Comparison of ENCODE assay signal across 29 mouse cellular contexts in genomic region chr9:109125481-109125880, GRCm38 (mm10). TPM values are rescaled to one million over a fixed set of nuclear protein-coding genes. Genes with fewer than 3 reads are reported as not detected.
DNase-seq lines count a peak whose midpoint lies in the region; ATAC-seq lines count a peak whose summit lies in the region.
"Had no signal": no experiment of that assay in that cellular context is flagged by ENCODE, and none has a peak within 500 bp of the region (broad histone marks: within the 10 kb centered on the region; RNA-seq: fewer than 3 reads in every experiment).

No protein-coding gene starts in this region.

- peak; percentile 4 for DNase-seq in adrenal gland, postnatal 14 days
- no peak for DNase-seq in adrenal gland, adult (ENCODE audit: inconsistent age in 2 of 2, low spot score in 1 of 2)
- DNase-seq in kidney, postnatal 14 days = peak; percentile 0
- no peak for DNase-seq in kidney, adult 18-20 months
- DNase-seq in liver = no peak
- DNase-seq in midbrain, embryonic 11.5 days (ENCODE audit: low spot score, missing footprints) = peak; percentile 45
- DNase-seq: adrenal gland, adult 2 months; adrenal gland, postnatal 10 days; adrenal gland, postnatal 36 days; B cell, adult 2 months; cerebellum, adult 11-12 months; cerebellum, adult 2 months; cerebellum, adult 9-10 months; cerebellum, postnatal 10 days; cerebellum, postnatal 25 days had no signal

- no peaks in the 10 kb centered on the region for H3K36me3 ChIP-seq in liver, embryonic 16.5 days (ENCODE audit: control insufficient read depth, insufficient read depth)
- H3K36me3 ChIP-seq in midbrain, embryonic 11.5 days (ENCODE audit: control insufficient read depth, insufficient read depth, low read length) = no peaks in the 10 kb centered on the region
- no peaks in the 10 kb centered on the region for H3K36me3 ChIP-seq in midbrain, embryonic 16.5 days (ENCODE audit: control insufficient read depth, insufficient read depth, low read length)
- H3K36me3 ChIP-seq: forebrain, embryonic 15.5 days; G1E had no signal

- no peak overlapping the region for H3K4me3 ChIP-seq in liver, embryonic 16.5 days (ENCODE audit: low read depth, low read length)
- H3K4me3 ChIP-seq in midbrain, embryonic 11.5 days (ENCODE audit: low read depth, low read length) = no peak overlapping the region
- H3K4me3 ChIP-seq in midbrain, embryonic 16.5 days (ENCODE audit: low read depth, low read length) = no peak overlapping the region
- H3K4me3 ChIP-seq: embryonic facial prominence, embryonic 10.5 days; embryonic facial prominence, embryonic 12.5 days; forebrain, embryonic 13.5 days; forebrain, embryonic 15.5 days had no signal

- 34% methylated on average over 3 of the region's 3 CpGs for WGBS in liver, embryonic 16.5 days (ENCODE audit: insufficient replicate concordance)
- 78% methylated on average over 3 of the region's 3 CpGs for WGBS in midbrain, embryonic 11.5 days
- WGBS in midbrain, embryonic 16.5 days = 74% methylated on average over 3 of the region's 3 CpGs

- H3K4me2 ChIP-seq in liver, embryonic 16.5 days (ENCODE audit: low read depth, low read length) = no peak overlapping the region
- no peak overlapping the region for H3K4me2 ChIP-seq in midbrain, embryonic 11.5 days
- H3K4me2 ChIP-seq in midbrain, embryonic 16.5 days (ENCODE audit: low read length) = no peak overlapping the region
- H3K4me2 ChIP-seq: embryonic facial prominence, embryonic 12.5 days; forebrain, embryonic 13.5 days; forebrain, embryonic 15.5 days had no signal

- no peak overlapping the region for H3K27ac ChIP-seq in liver, embryonic 16.5 days (ENCODE audit: low read length)
- H3K27ac ChIP-seq in midbrain, embryonic 11.5 days (ENCODE audit: low read depth, low read length) = no peak overlapping the region
- H3K27ac ChIP-seq in midbrain, embryonic 16.5 days (ENCODE audit: low read length) = no peak overlapping the region
- H3K27ac ChIP-seq: embryonic facial prominence, embryonic 10.5 days; embryonic facial prominence, embryonic 12.5 days; forebrain, embryonic 13.5 days; forebrain, embryonic 15.5 days had no signal

- H3K4me1 ChIP-seq in liver, embryonic 16.5 days (ENCODE audit: control insufficient read depth, low read depth, low read length) = no peaks in the 10 kb centered on the region
- no peaks in the 10 kb centered on the region for H3K4me1 ChIP-seq in midbrain, embryonic 11.5 days (ENCODE audit: control insufficient read depth, insufficient read depth, low read length)
- no peaks in the 10 kb centered on the region for H3K4me1 ChIP-seq in midbrain, embryonic 16.5 days (ENCODE audit: control insufficient read depth, insufficient read depth, low read length)
- H3K4me1 ChIP-seq: embryonic facial prominence, embryonic 10.5 days; embryonic facial prominence, embryonic 12.5 days had no signal

- no peak overlapping the region for H3K9ac ChIP-seq in liver, embryonic 16.5 days (ENCODE audit: low read depth, low read length)
- H3K9ac ChIP-seq in midbrain, embryonic 11.5 days (ENCODE audit: low read length) = no peak overlapping the region
- H3K9ac ChIP-seq in midbrain, embryonic 16.5 days (ENCODE audit: low read depth, low read length) = no peak overlapping the region
- H3K9ac ChIP-seq: embryonic facial prominence, embryonic 12.5 days; forebrain, embryonic 13.5 days; forebrain, embryonic 15.5 days had no signal

- no peaks in the 10 kb centered on the region for H3K9me3 ChIP-seq in liver, embryonic 16.5 days (replicated peaks; ENCODE audit: control insufficient read depth, low read length)
- H3K9me3 ChIP-seq in midbrain, embryonic 11.5 days (ENCODE audit: control insufficient read depth, low read length) = no peaks in the 10 kb centered on the region
- H3K9me3 ChIP-seq in midbrain, embryonic 16.5 days (replicated peaks; ENCODE audit: control insufficient read depth, low read length, poor library complexity, severe bottlenecking) = no peaks in the 10 kb centered on the region
- H3K9me3 ChIP-seq: embryonic facial prominence, embryonic 10.5 days; embryonic facial prominence, embryonic 12.5 days; forebrain, embryonic 13.5 days; forebrain, embryonic 15.5 days; G1E had no signal

- H3K27me3 ChIP-seq in liver, embryonic 16.5 days (ENCODE audit: control insufficient read depth, insufficient read depth, low read depth, low read length) = no peaks in the 10 kb centered on the region
- H3K27me3 ChIP-seq in midbrain, embryonic 11.5 days (ENCODE audit: control insufficient read depth, insufficient read depth, low read length) = no peaks in the 10 kb centered on the region
- no peaks in the 10 kb centered on the region for H3K27me3 ChIP-seq in midbrain, embryonic 16.5 days (ENCODE audit: control insufficient read depth, insufficient read depth, low read depth, low read length)
- H3K27me3 ChIP-seq: embryonic facial prominence, embryonic 12.5 days; forebrain, embryonic 13.5 days; forebrain, embryonic 15.5 days had no signal

- ATAC-seq in liver, embryonic 16.5 days (ENCODE audit: low read depth) = peak; percentile 48; the same call in 1 of the 2 replicates
- no peak for ATAC-seq in midbrain, embryonic 11.5 days (ENCODE audit: low FRiP score)
- no peak for ATAC-seq in midbrain, embryonic 16.5 days
- ATAC-seq: activated CD4-positive, CD25-positive, alpha-beta regulatory T cell, adult 4 months; CD4-positive, CD25-positive, alpha-beta regulatory T cell, adult 4 months; forebrain, embryonic 13.5 days; forebrain, embryonic 15.5 days; Patski had no signal

RNA-seq across cellular contexts. Expression of gene Plxnb1, which starts 30.3 kb away (rescaled TPM):
- total RNA-seq in adrenal gland, postnatal 14 days (2021) = 63.8 and 67.0 TPM in 2 replicates
- polyA plus RNA-seq in liver, embryonic 16.5 days (2015; fragmentation: Nextera tagmentation; extraction: Ambion mirVana) = 4.9 and 6.3 TPM in 2 replicates
- polyA plus RNA-seq in midbrain, embryonic 11.5 days (2014; fragmentation: Nextera tagmentation; extraction: Ambion mirVana) = 17.1 and 17.7 TPM in 2 replicates
- 17.9 and 19.1 TPM in 2 replicates for polyA plus RNA-seq in midbrain, embryonic 16.5 days (2015; fragmentation: Nextera tagmentation; extraction: Ambion mirVana)
- polyA plus RNA-seq: G1E had no signal

RNA-seq across cellular contexts. Expression of gene Fbxw21, which starts 36.4 kb away (rescaled TPM):
- total RNA-seq in adrenal gland, postnatal 14 days (2021) = not detected in 2 replicates
- polyA plus RNA-seq in liver, embryonic 16.5 days (2015; fragmentation: Nextera tagmentation; extraction: Ambion mirVana) = not detected in 2 replicates
- polyA plus RNA-seq in midbrain, embryonic 11.5 days (2014; fragmentation: Nextera tagmentation; extraction: Ambion mirVana) = not detected in 2 replicates
- polyA plus RNA-seq in midbrain, embryonic 16.5 days (2015; fragmentation: Nextera tagmentation; extraction: Ambion mirVana) = not detected in 2 replicates
- total RNA-seq: adrenal gland, adult 2 months; adrenal gland, postnatal 10 days; adrenal gland, postnatal 36 days; CH12.LX had no signal
- polyA plus RNA-seq: activated CD4-positive, CD25-positive, alpha-beta regulatory T cell, adult 4 months; adrenal gland, adult 2 months; CD4-positive, CD25-positive, alpha-beta regulatory T cell, adult 4 months; cerebellum, adult 2 months; cortical plate, adult 2 months; embryonic facial prominence, embryonic 10.5 days; embryonic facial prominence, embryonic 12.5 days; embryonic facial prominence, embryonic 14.5 days; forebrain, embryonic 11.5 days; forebrain, embryonic 13.5 days; forebrain, embryonic 15.5 days; G1E; Patski had no signal

RNA-seq across cellular contexts. Expression of gene Tma7, which starts 43.1 kb away (rescaled TPM):
- 326 and 340 TPM in 2 replicates for total RNA-seq in adrenal gland, postnatal 14 days (2021)
- 259 and 313 TPM in 2 replicates for polyA plus RNA-seq in liver, embryonic 16.5 days (2015; fragmentation: Nextera tagmentation; extraction: Ambion mirVana)
- polyA plus RNA-seq in midbrain, embryonic 11.5 days (2014; fragmentation: Nextera tagmentation; extraction: Ambion mirVana) = 819 and 852 TPM in 2 replicates
- polyA plus RNA-seq in midbrain, embryonic 16.5 days (2015; fragmentation: Nextera tagmentation; extraction: Ambion mirVana) = 674 and 688 TPM in 2 replicates

RNA-seq across cellular contexts. Expression of gene Ccdc51, which starts 43.2 kb away (rescaled TPM):
- 15.7 and 17.2 TPM in 2 replicates for total RNA-seq in adrenal gland, postnatal 14 days (2021)
- 10.0 and 11.9 TPM in 2 replicates for polyA plus RNA-seq in liver, embryonic 16.5 days (2015; fragmentation: Nextera tagmentation; extraction: Ambion mirVana)
- polyA plus RNA-seq in midbrain, embryonic 11.5 days (2014; fragmentation: Nextera tagmentation; extraction: Ambion mirVana) = 11.4 and 14.2 TPM in 2 replicates
- 12.5 and 13.1 TPM in 2 replicates for polyA plus RNA-seq in midbrain, embryonic 16.5 days (2015; fragmentation: Nextera tagmentation; extraction: Ambion mirVana)

RNA-seq across cellular contexts. Expression of gene Atrip, which starts 51.6 kb away (rescaled TPM):
- 14.6 and 16.0 TPM in 2 replicates for total RNA-seq in adrenal gland, postnatal 14 days (2021)
- 8.5 and 8.8 TPM in 2 replicates for polyA plus RNA-seq in liver, embryonic 16.5 days (2015; fragmentation: Nextera tagmentation; extraction: Ambion mirVana)
- 21.7 and 25.0 TPM in 2 replicates for polyA plus RNA-seq in midbrain, embryonic 11.5 days (2014; fragmentation: Nextera tagmentation; extraction: Ambion mirVana)
- polyA plus RNA-seq in midbrain, embryonic 16.5 days (2015; fragmentation: Nextera tagmentation; extraction: Ambion mirVana) = 31.5 and 34.1 TPM in 2 replicates

Comparison
In these comparisons a context has a peak if more than half of its experiments do, and no peak if none do; other contexts are left out.
1. DNase-seq: peak in adrenal gland, postnatal 14 days (single experiment), kidney, postnatal 14 days (single experiment) and midbrain, embryonic 11.5 days (single experiment); none in adrenal gland, adult (0 of 2), kidney, adult 18-20 months (single experiment) and liver (single experiment).